Mouse (Mus musculus): ENCODE results near the gene Ldhd. TPM values are rescaled to one million over a fixed set of nuclear protein-coding genes. Genes with fewer than 3 reads are reported as not detected.

Ldhd gene
- total and polyA plus RNA-seq, 3 experiments: 0.04 TPM; not detected in 2

- DNase-seq (ENCODE audit: low read depth, low spot score): no peak
- no peaks in the 10 kb centered on the region for H3K36me3 ChIP-seq (ENCODE audit: control insufficient read depth in 1 of 2, insufficient read depth in 2 of 2, low read length in 2 of 2)
- no peak for TF ChIP-seq KAT2A (conservative IDR thresholded peaks at IDR 0.05; ENCODE audit: low read depth, low read length)
- no peak for TF ChIP-seq TAL1 (IDR thresholded peaks at IDR 0.05; ENCODE audit: low read length)
- no peak for TF ChIP-seq ZNF384 (IDR thresholded peaks at IDR 0.05; ENCODE audit: low read depth, low read length)
- no peak for TF ChIP-seq RCOR1 (IDR thresholded peaks at IDR 0.05; ENCODE audit: low read depth, low read length)
- H3K9me3 ChIP-seq (replicated peaks; ENCODE audit: insufficient read depth, low read length): no peaks in the 10 kb centered on the region
- no peak overlapping the region for H3K27ac ChIP-seq (ENCODE audit: control insufficient read depth, low read depth, low read length)
- H3K9ac ChIP-seq (ENCODE audit: control insufficient read depth, low read depth, low read length, poor library complexity, severe bottlenecking): no peak overlapping the region
- no peaks in the 10 kb centered on the region for H3K27me3 ChIP-seq (ENCODE audit: control insufficient read depth in 1 of 2, insufficient read depth in 2 of 2, low read length in 2 of 2)
- H3K79me2 ChIP-seq (ENCODE audit: control insufficient read depth, insufficient read depth, low read length, poor library complexity): no peaks in the 10 kb centered on the region
- H3K4me3 ChIP-seq (ENCODE audit: control insufficient read depth in 1 of 2, insufficient read depth in 1 of 2, low read depth in 2 of 2, low read length in 2 of 2): no peak overlapping the region
- H3K4me1 ChIP-seq (ENCODE audit: control insufficient read depth in 1 of 2, insufficient read depth in 2 of 2, low read length in 2 of 2): no peaks in the 10 kb centered on the region
Measured at GRCm38 (mm10) chr8:111628401-111628800, 1.8 kb downstream of the Ldhd start.

DNA sequence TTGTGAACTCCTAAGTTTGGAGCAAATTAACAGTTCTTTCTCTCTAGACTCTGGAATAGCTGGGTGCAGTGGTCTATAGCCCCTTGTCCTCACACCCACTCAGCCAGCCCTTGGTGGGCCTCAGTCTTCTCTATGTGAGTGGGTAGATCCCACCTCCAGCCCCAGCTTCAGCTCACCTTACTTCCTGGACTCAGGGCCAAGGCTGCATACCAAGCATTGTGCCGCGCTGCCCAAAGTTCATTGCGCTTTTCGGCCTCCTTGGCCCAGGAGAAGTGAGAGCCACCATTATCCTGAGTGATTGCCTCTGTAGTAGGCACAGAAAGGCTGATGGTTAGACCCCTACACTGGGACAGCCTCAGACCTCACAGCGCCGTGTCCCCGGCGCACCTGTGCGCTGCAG lies 2.3 kb downstream of the Ldhd start:
- H3K27me3 ChIP-seq (ENCODE audit: control insufficient read depth in 1 of 2, insufficient read depth in 2 of 2, low read length in 2 of 2): no peaks in the 10 kb centered on the region
- no peak overlapping the region for H3K9ac ChIP-seq (ENCODE audit: control insufficient read depth, low read depth, low read length, poor library complexity, severe bottlenecking)
- no peak for TF ChIP-seq USF1 (IDR thresholded peaks at IDR 0.05; ENCODE audit: low read depth, low read length)
- no peak for TF ChIP-seq SMC3 (IDR thresholded peaks at IDR 0.05; ENCODE audit: low read depth, low read length)
- no peak for TF ChIP-seq NELFE (IDR thresholded peaks at IDR 0.05; ENCODE audit: low read depth, low read length)
- TF ChIP-seq GATA1 (IDR thresholded peaks at IDR 0.05; ENCODE audit: low read depth, low read length): no peak
- TF ChIP-seq ZNF384 (IDR thresholded peaks at IDR 0.05; ENCODE audit: low read depth, low read length): no peak
- no peaks in the 10 kb centered on the region for H3K9me3 ChIP-seq (replicated peaks; ENCODE audit: insufficient read depth, low read length)
- no peaks in the 10 kb centered on the region for H3K4me1 ChIP-seq (ENCODE audit: control insufficient read depth in 1 of 2, insufficient read depth in 2 of 2, low read length in 2 of 2)
- no peak for DNase-seq (ENCODE audit: low read depth, low spot score)
- no peak overlapping the region for H3K4me3 ChIP-seq (ENCODE audit: control insufficient read depth in 1 of 2, insufficient read depth in 1 of 2, low read depth in 2 of 2, low read length in 2 of 2)
- no peaks in the 10 kb centered on the region for H3K79me2 ChIP-seq (ENCODE audit: control insufficient read depth, insufficient read depth, low read length, poor library complexity)
- no peaks in the 10 kb centered on the region for H3K36me3 ChIP-seq (ENCODE audit: control insufficient read depth in 1 of 2, insufficient read depth in 2 of 2, low read length in 2 of 2)
- no peak overlapping the region for H3K27ac ChIP-seq (ENCODE audit: control insufficient read depth, low read depth, low read length)

GRCm38 (mm10) chr8:111626933-111627332 lies 3.2 kb downstream of the Ldhd start:
- H3K4me1 ChIP-seq (ENCODE audit: control insufficient read depth in 1 of 2, insufficient read depth in 2 of 2, low read length in 2 of 2): no peaks in the 10 kb centered on the region
- no peak for TF ChIP-seq MXI1 (IDR thresholded peaks at IDR 0.05; ENCODE audit: low read depth, low read length)
- TF ChIP-seq TCF12 (IDR thresholded peaks at IDR 0.05; ENCODE audit: low read depth, low read length): no peak
- TF ChIP-seq MAFK (IDR thresholded peaks at IDR 0.05; ENCODE audit: borderline replicate concordance, low read depth, low read length): no peak
- H3K27me3 ChIP-seq (ENCODE audit: control insufficient read depth in 1 of 2, insufficient read depth in 2 of 2, low read length in 2 of 2): no peaks in the 10 kb centered on the region
- H3K27ac ChIP-seq (ENCODE audit: control insufficient read depth, low read depth, low read length): no peak overlapping the region
- H3K79me2 ChIP-seq (ENCODE audit: control insufficient read depth, insufficient read depth, low read length, poor library complexity): no peaks in the 10 kb centered on the region
- DNase-seq (ENCODE audit: low read depth, low spot score): no peak
- H3K9ac ChIP-seq (ENCODE audit: control insufficient read depth, low read depth, low read length, poor library complexity, severe bottlenecking): no peak overlapping the region
- no peak overlapping the region for H3K4me3 ChIP-seq (ENCODE audit: control insufficient read depth in 1 of 2, insufficient read depth in 1 of 2, low read depth in 2 of 2, low read length in 2 of 2)
- H3K36me3 ChIP-seq (ENCODE audit: control insufficient read depth in 1 of 2, insufficient read depth in 2 of 2, low read length in 2 of 2): no peaks in the 10 kb centered on the region
- no peaks in the 10 kb centered on the region for H3K9me3 ChIP-seq (replicated peaks; ENCODE audit: insufficient read depth, low read length)

DNA sequence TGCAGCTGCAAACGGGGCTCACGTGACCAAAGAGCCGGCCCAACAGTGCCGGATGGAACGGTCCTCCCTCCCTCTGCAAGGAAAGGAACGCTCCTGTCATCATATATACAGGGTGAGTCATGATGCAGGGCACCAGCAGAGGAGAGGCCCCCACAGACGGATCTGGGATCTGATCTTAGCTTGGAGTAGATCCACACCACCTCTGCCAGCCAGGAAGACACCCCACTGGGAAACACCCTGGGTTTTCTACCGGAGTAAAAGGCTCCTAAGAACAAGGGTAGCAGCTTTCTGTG lies 3.7 kb downstream of the Ldhd start:
- no peaks in the 10 kb centered on the region for H3K79me2 ChIP-seq (ENCODE audit: control insufficient read depth, insufficient read depth, low read length, poor library complexity)
- no peaks in the 10 kb centered on the region for H3K36me3 ChIP-seq (ENCODE audit: control insufficient read depth in 1 of 2, insufficient read depth in 2 of 2, low read length in 2 of 2)
- no peaks in the 10 kb centered on the region for H3K9me3 ChIP-seq (replicated peaks; ENCODE audit: insufficient read depth, low read length)
- H3K27me3 ChIP-seq (ENCODE audit: control insufficient read depth in 1 of 2, insufficient read depth in 2 of 2, low read length in 2 of 2): no peaks in the 10 kb centered on the region
- H3K9ac ChIP-seq (ENCODE audit: control insufficient read depth, low read depth, low read length, poor library complexity, severe bottlenecking): no peak overlapping the region
- no peak for DNase-seq (ENCODE audit: low read depth, low spot score)
- no peaks in the 10 kb centered on the region for H3K4me1 ChIP-seq (ENCODE audit: control insufficient read depth in 1 of 2, insufficient read depth in 2 of 2, low read length in 2 of 2)
- TF ChIP-seq KAT2A (conservative IDR thresholded peaks at IDR 0.05; ENCODE audit: low read depth, low read length): no peak
- no peak for TF ChIP-seq ZMIZ1 (IDR thresholded peaks at IDR 0.05; ENCODE audit: low read depth, low read length)
- no peak for TF ChIP-seq NRF1 (IDR thresholded peaks at IDR 0.05; ENCODE audit: insufficient read depth, low read depth, low read length, poor library complexity, severe bottlenecking)
- TF ChIP-seq GABPA (IDR thresholded peaks at IDR 0.05; ENCODE audit: low read depth, low read length): no peak
- no peak for TF ChIP-seq MAFK (IDR thresholded peaks at IDR 0.05; ENCODE audit: borderline replicate concordance, low read depth, low read length)
- no peak for TF ChIP-seq USF2 (IDR thresholded peaks at IDR 0.05; ENCODE audit: borderline replicate concordance in 1 of 2, insufficient read depth in 1 of 2, low read depth in 1 of 2, low read length in 2 of 2)
- TF ChIP-seq SIN3A (IDR thresholded peaks at IDR 0.05; ENCODE audit: low read length): no peak
- no peak for TF ChIP-seq MAZ (IDR thresholded peaks at IDR 0.05; ENCODE audit: low read depth, low read length)
- TF ChIP-seq ETS1 (IDR thresholded peaks at IDR 0.05; ENCODE audit: low read depth, low read length): no peak
- TF ChIP-seq MYB (IDR thresholded peaks at IDR 0.05; ENCODE audit: low read depth, low read length): no peak
- TF ChIP-seq MXI1 (IDR thresholded peaks at IDR 0.05; ENCODE audit: low read depth, low read length): no peak
- TF ChIP-seq POLR2AphosphoS2 (IDR thresholded peaks at IDR 0.05; ENCODE audit: low read length): no peak
- no peak overlapping the region for H3K4me3 ChIP-seq (ENCODE audit: control insufficient read depth in 1 of 2, insufficient read depth in 1 of 2, low read depth in 2 of 2, low read length in 2 of 2)
- no peak overlapping the region for H3K27ac ChIP-seq (ENCODE audit: control insufficient read depth, low read depth, low read length)

Measured in MEL (cell line).